Mouse (Mus musculus) lung, adult 2 months (tissue): Measurements from ENCODE around the gene Prtg.

Experiments used
- CTCF ChIP-seq: fragments of 200-500 bp; IDR thresholded peaks from 2 replicates; pipeline ENCODE4 v1.5.1; 2011; ENCODE audit warnings: mild to moderate bottlenecking, low read length, control low read depth; ENCODE audit not compliant: insufficient read depth
- POLR2A ChIP-seq: fragments of 200-500 bp; IDR thresholded peaks from 2 replicates; pipeline ENCODE4 v1.6.1; 2011; ENCODE audit warnings: low read depth, mild to moderate bottlenecking, control low read depth, low read length, borderline replicate concordance; ENCODE audit errors: extremely low read depth

DNA sequence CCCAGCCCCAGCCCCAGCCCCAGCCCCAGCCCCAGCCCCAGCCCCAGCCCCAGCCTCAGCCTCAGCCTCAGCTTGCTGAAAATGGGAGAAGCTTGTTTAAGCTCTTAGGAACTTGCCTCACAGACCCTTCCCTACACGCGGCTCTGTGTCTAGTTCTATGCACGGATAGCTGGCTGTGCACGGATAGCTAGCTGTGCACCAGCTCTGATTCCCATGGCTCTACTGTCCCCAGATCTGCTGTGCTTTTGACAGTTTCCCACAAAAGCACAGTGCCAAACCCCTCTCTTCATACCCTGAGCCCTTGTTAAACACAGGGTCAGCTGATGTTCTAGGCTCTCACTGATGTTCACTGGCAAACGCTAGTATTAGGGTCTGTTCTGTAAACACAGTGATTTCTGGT lies 86.1 kb downstream of the Prtg start:
- no peak for TF ChIP-seq POLR2A
- no peak for TF ChIP-seq CTCF
